ENCODE assay signal across 8 mouse cellular contexts in genomic region chr8:46616879-46617689, GRCm38 (mm10). TPM values are rescaled to one million over a fixed set of nuclear protein-coding genes. Genes with fewer than 3 reads are reported as not detected.
DNase-seq lines count a peak whose midpoint lies in the region; ATAC-seq and TF ChIP-seq lines count a peak whose summit lies in the region.

TSS of gene Primpol (minus strand) at chr8:46617212.
TSS of gene Casp3 (plus strand) at chr8:46617291.

- peak; percentile 59; the same call in 1 of the 2 replicates for TF ChIP-seq POLR2A in cortical plate, adult 2 months (IDR thresholded peaks at IDR 0.05; ENCODE audit: extremely low read depth, insufficient read depth, low read length)

- H3K27ac ChIP-seq in cortical plate, adult 2 months (ENCODE audit: insufficient read depth, low read length): no peak within 1 kb of the TSS

- TF ChIP-seq CTCF in cortical plate, adult 2 months (IDR thresholded peaks at IDR 0.05; ENCODE audit: extremely low read depth, insufficient read depth, low read length): no peak

- peak; percentile 93 to 95 for DNase-seq in gastrocnemius, adult 8-10 months (ENCODE audit: low spot score in 2 of 2)
- DNase-seq in induced T-regulatory cell, adult 2 months (ENCODE audit: low read depth): peak; percentile 98
- peak; percentile 82 to 93 for DNase-seq in left cerebral cortex, adult 9 months (ENCODE audit: low spot score in 2 of 2)
- peak; percentile 93 for DNase-seq in right cerebral cortex, postnatal 14 days
- peak; percentile 93 to 96 for DNase-seq in urinary bladder, postnatal 36 days (ENCODE audit: low spot score in 2 of 2)

- peak within 1 kb of the TSS; percentile 52 for H3K4me3 ChIP-seq in cortical plate, adult 2 months (ENCODE audit: insufficient read depth, low read length)

- peaks cover 2% of the 10 kb centered on the region for H3K4me1 ChIP-seq in cortical plate, adult 2 months (ENCODE audit: control insufficient read depth, insufficient read depth, low read length)

- peak; percentile 80 for ATAC-seq in activated CD4-positive, CD25-positive, alpha-beta regulatory T cell, adult 4 months
- peak; percentile 83 for ATAC-seq in megakaryocyte progenitor cell, adult 5-6 weeks (replicated peaks; ENCODE audit: poor library complexity)

RNA-seq across cellular contexts. Expression of gene Primpol, which starts in this region (rescaled TPM):
- polyA plus RNA-seq in activated CD4-positive, CD25-positive, alpha-beta regulatory T cell, adult 4 months (2017; shearing (Covaris generic)): 10 to 100 TPM; 30.0 to 37.4 TPM
- 1.9 TPM in 2 replicates for polyA plus RNA-seq in cortical plate, adult 2 months (2012; rRNA removed)
- total RNA-seq in gastrocnemius, adult 8-10 months (2022): 1 to 10 TPM; 1.0 to 2.6 (median 1.6) TPM
- total RNA-seq in megakaryocyte progenitor cell, adult 5-6 weeks (2015): 9.2 and 16.4 TPM in 2 replicates
- 7.5 and 7.9 TPM in 2 replicates for total RNA-seq in megakaryocyte progenitor cell, adult 5-6 weeks (2017)

RNA-seq across cellular contexts. Expression of gene Casp3, which starts in this region (rescaled TPM):
- 10 to 100 TPM; 74.3 to 76.0 TPM for polyA plus RNA-seq in activated CD4-positive, CD25-positive, alpha-beta regulatory T cell, adult 4 months (2017; shearing (Covaris generic))
- polyA plus RNA-seq in cortical plate, adult 2 months (2012; rRNA removed): 11.6 and 11.9 TPM in 2 replicates
- total RNA-seq in gastrocnemius, adult 8-10 months (2022): 1 to 10 TPM in 2 of 4 experiments, under 1 TPM in 2; 0.77 to 2.1 (median 1.4) TPM
- 35.4 and 53.7 TPM in 2 replicates for total RNA-seq in megakaryocyte progenitor cell, adult 5-6 weeks (2015)
- total RNA-seq in megakaryocyte progenitor cell, adult 5-6 weeks (2017): 85.1 and 113 TPM in 2 replicates

Comparison
In these comparisons a context has a peak if more than half of its experiments do, and no peak if none do; other contexts are left out.
1. RNA of gene Casp3 (total RNA-seq): 35.4 to 113 TPM in megakaryocyte progenitor cell, adult 5-6 weeks; 0.77 to 2.1 TPM in gastrocnemius, adult 8-10 months; every median in the first group is over 10 times any median in the second.
2. RNA of gene Primpol (polyA plus RNA-seq): 30.0 to 37.4 TPM in activated CD4-positive, CD25-positive, alpha-beta regulatory T cell, adult 4 months; 1.9 TPM in cortical plate, adult 2 months; every median in the first group is over 10 times any median in the second.
3. Peak in every context shown above with its lines, with median percentiles within 50 percentile points of each other: DNase-seq.